Comparison of ENCODE assay signal across 8 mouse cellular contexts in genomic region chr9:75408204-75408826, GRCm38 (mm10). TPM values are rescaled to one million over a fixed set of nuclear protein-coding genes. Genes with fewer than 3 reads are reported as not detected.
A peak's percentile ranks its signal among the peaks of the same experiment; 100 is the strongest.
DNase-seq lines count a peak whose midpoint lies in the region; ATAC-seq and TF ChIP-seq lines count a peak whose summit lies in the region.

No protein-coding gene starts in this region.

- WGBS in limb, embryonic 12.5 days = 4% methylated on average over 11 of the region's 11 CpGs
- WGBS in small intestine, adult 2 months = 10% methylated on average over 11 of the region's 11 CpGs

- H3K9me3 ChIP-seq in erythroblast, embryonic 14.5 days (ENCODE audit: control insufficient read depth, low read length) = no peaks in the 10 kb centered on the region
- H3K9me3 ChIP-seq in limb, embryonic 12.5 days = no peaks in the 10 kb centered on the region

- no peaks in the 10 kb centered on the region for H3K36me3 ChIP-seq in erythroblast, embryonic 14.5 days (ENCODE audit: control insufficient read depth)
- no peaks in the 10 kb centered on the region for H3K36me3 ChIP-seq in limb, embryonic 12.5 days
- H3K36me3 ChIP-seq in small intestine, adult 2 months (ENCODE audit: control insufficient read depth, insufficient read depth, low read length) = no peaks in the 10 kb centered on the region

- no peaks in the 10 kb centered on the region for H3K27me3 ChIP-seq in erythroblast, embryonic 14.5 days (ENCODE audit: control insufficient read depth)
- no peaks in the 10 kb centered on the region for H3K27me3 ChIP-seq in limb, embryonic 12.5 days
- no peaks in the 10 kb centered on the region for H3K27me3 ChIP-seq in small intestine, adult 2 months (ENCODE audit: control insufficient read depth, insufficient read depth, low read length)

- no peak for ATAC-seq in erythroblast, adult 5-6 weeks (replicated peaks; ENCODE audit: low FRiP score, poor library complexity, severe bottlenecking)
- ATAC-seq in limb, embryonic 12.5 days (ENCODE audit: insufficient number of reproducible peaks, insufficient read depth, low FRiP score, low TSS enrichment, low read depth) = no peak

- H3K4me1 ChIP-seq in erythroblast, embryonic 14.5 days (ENCODE audit: control insufficient read depth) = peaks cover 37% of the 10 kb centered on the region
- H3K4me1 ChIP-seq in limb, embryonic 12.5 days (replicated peaks) = peaks cover 46% of the 10 kb centered on the region
- peaks cover 9% of the 10 kb centered on the region for H3K4me1 ChIP-seq in small intestine, adult 2 months (ENCODE audit: control insufficient read depth, insufficient read depth, insufficient read length, low read length)

- H3K4me3 ChIP-seq in erythroblast, embryonic 14.5 days (replicated peaks) = peak overlapping the region; percentile 85
- peak overlapping the region; percentile 70 for H3K4me3 ChIP-seq in limb, embryonic 12.5 days (replicated peaks)
- peak overlapping the region; percentile 52 for H3K4me3 ChIP-seq in small intestine, adult 2 months (ENCODE audit: low read depth, low read length)

- peak overlapping the region; percentile 61 for H3K4me2 ChIP-seq in limb, embryonic 12.5 days

- H3K9ac ChIP-seq in limb, embryonic 12.5 days (replicated peaks) = peak overlapping the region; percentile 93

- no peak for TF ChIP-seq CTCF in small intestine, adult 2 months (IDR thresholded peaks at IDR 0.05; ENCODE audit: extremely low read depth, insufficient read length, insufficient replicate concordance, low read depth, low read length)

- TF ChIP-seq POLR2A in small intestine, adult 2 months (IDR thresholded peaks at IDR 0.05; ENCODE audit: low read depth, low read length) = no peak

- peak overlapping the region; percentile 99 for H3K27ac ChIP-seq in limb, embryonic 12.5 days
- H3K27ac ChIP-seq in small intestine, adult 2 months (ENCODE audit: insufficient read depth, low read depth, low read length) = peak overlapping the region; percentile 97

- peak; percentile 26 for DNase-seq in thymus, postnatal 25 days
- DNase-seq in thymus, adult 18-20 months = no peak
- no peak for DNase-seq in right cerebral cortex, adult 2 months (ENCODE audit: low spot score in 2 of 2)
- DNase-seq in frontal cortex, adult 2 months (ENCODE audit: extremely low spot score in 1 of 2, low spot score in 1 of 2) = no peak

RNA-seq across cellular contexts. Expression of gene Mapk6, which starts 1.5 kb away (rescaled TPM):
- polyA plus RNA-seq in erythroblast, embryonic 14.5 days (2012) = 0.11 and 0.17 TPM in 2 replicates
- total RNA-seq in erythroblast, adult 5-6 weeks (2015; ENCODE audit: low replicate concordance) = 8.4 and 11.7 TPM in 2 replicates
- 4.9 and 17.6 TPM in 2 replicates for total RNA-seq in erythroblast, adult 5-6 weeks (2017; ENCODE audit: low replicate concordance)
- polyA plus RNA-seq in limb, embryonic 12.5 days (2016; fragmentation: Nextera tagmentation; extraction: Ambion mirVana) = 114 TPM in 2 replicates
- polyA plus RNA-seq in small intestine, adult 2 months (2012; rRNA removed) = 7.6 and 28.9 TPM in 2 replicates
- 32.2 and 34.6 TPM in 2 replicates for polyA plus RNA-seq in frontal cortex, adult 2 months (2012; rRNA removed)

RNA-seq across cellular contexts. Expression of gene Leo1, which starts 33.0 kb away (rescaled TPM):
- 1.0 and 1.3 TPM in 2 replicates for polyA plus RNA-seq in erythroblast, embryonic 14.5 days (2012)
- 3.5 and 6.3 TPM in 2 replicates for total RNA-seq in erythroblast, adult 5-6 weeks (2015; ENCODE audit: low replicate concordance)
- 8.3 and 11.6 TPM in 2 replicates for total RNA-seq in erythroblast, adult 5-6 weeks (2017; ENCODE audit: low replicate concordance)
- 51.6 and 54.9 TPM in 2 replicates for polyA plus RNA-seq in limb, embryonic 12.5 days (2016; fragmentation: Nextera tagmentation; extraction: Ambion mirVana)
- polyA plus RNA-seq in small intestine, adult 2 months (2012; rRNA removed) = 1.7 and 2.8 TPM in 2 replicates
- polyA plus RNA-seq in frontal cortex, adult 2 months (2012; rRNA removed) = 16.5 and 17.3 TPM in 2 replicates
